Mouse (Mus musculus) bone marrow, adult 2 months (tissue): ENCODE results near the gene Dmxl2. TPM values are rescaled to one million over a fixed set of nuclear protein-coding genes. Genes with fewer than 3 reads are reported as not detected.

Experiments used
- H3K27ac ChIP-seq: fragments of 200-500 bp; 2 replicates; pipeline ENCODE4 v1.5.1; 2012; ENCODE audit warnings: low read depth, mild to moderate bottlenecking, control low read depth, inconsistent platforms, low read length; ENCODE audit not compliant: control insufficient read depth, poor library complexity, insufficient read depth
- H3K4me1 ChIP-seq: fragments of 200-500 bp; 2 replicates; pipeline ENCODE4 v1.6.1; 2011; ENCODE audit warnings: low read length; ENCODE audit not compliant: control insufficient read depth, insufficient read depth
- H3K4me3 ChIP-seq: fragments of 200-500 bp; replicated peaks from 2 replicates; pipeline ENCODE3; 2011; ENCODE audit warnings: mild to moderate bottlenecking, low read depth, low read length, control low read depth; ENCODE audit not compliant: control insufficient read depth
- CTCF ChIP-seq: fragments of 200-500 bp; IDR thresholded peaks from 2 replicates; pipeline ENCODE4 v1.5.1; 2011; ENCODE audit warnings: low read length, control low read depth; ENCODE audit not compliant: control insufficient read depth, insufficient read depth
- POLR2A ChIP-seq: fragments of 200-500 bp; IDR thresholded peaks from 2 replicates; pipeline ENCODE4 v1.6.1; 2011; ENCODE audit warnings: low read depth, mild to moderate bottlenecking, control low read depth, low read length, borderline replicate concordance; ENCODE audit not compliant: control insufficient read depth
- WGBS: fragments of 180-500 bp; shearing (Covaris S2); methylation state at CpG from one replicate; pipeline ENCODE4 v1.1.7; 2018; 5-methylcytosine and 5-hydroxymethylcytosine counted together
- polyA plus RNA-seq: library from polyadenylated mRNA; stranded (reverse); fragments of >200 nt; gene quantifications from 2 replicates; pipeline ENCODE4 v1.2.4, GENCODE M21; 2011; ENCODE audit warnings: low replicate concordance; ENCODE audit not compliant: missing spikeins, insufficient read depth, insufficient read length

Dmxl2 gene
- polyA plus RNA-seq, 1 experiment, result 8.4 TPM

DNA sequence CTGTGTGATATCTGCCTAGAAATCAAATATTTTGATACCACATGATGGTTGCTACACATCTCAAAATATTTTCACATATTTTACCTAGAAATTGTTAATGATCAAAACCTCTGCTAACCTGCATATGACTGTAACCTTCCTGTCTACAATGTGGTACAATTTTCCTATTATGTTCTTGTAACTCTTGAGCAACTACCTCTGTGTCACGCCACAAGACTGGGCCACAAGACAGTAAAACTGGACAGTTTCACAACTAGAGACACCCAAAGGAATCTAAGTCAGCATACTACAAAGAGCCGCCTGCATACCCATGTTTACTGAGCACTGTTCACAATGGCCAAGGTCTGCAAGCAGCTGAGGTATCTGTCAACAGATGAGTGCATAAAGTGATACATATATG, 32.1 kb downstream of the Dmxl2 start:
- H3K4me1 ChIP-seq, result peaks cover 3% of the 10 kb centered on the region; the same call in 1 of the 2 replicates
- 33% methylated on average over 2 of the region's 2 CpGs for WGBS
- H3K27ac ChIP-seq, result peak overlapping the region; percentile 1; the same call in 1 of the 2 replicates
- H3K4me3 ChIP-seq, result no peak overlapping the region
- TF ChIP-seq POLR2A (no peak), CTCF (no peak)

- Histone ChIP-seq H3K4me1 (peaks cover 3% of the 10 kb centered on the region; the same call in 1 of the 2 replicates), H3K4me3 (no peak overlapping the region), H3K27ac (peak overlapping the region; percentile 54; the same call in 1 of the 2 replicates)
- TF ChIP-seq POLR2A, result no peak
- TF ChIP-seq CTCF, result no peak
- WGBS, result 3% methylated on average over 1 of the region's 1 CpGs
Observed at GRCm38 (mm10) chr9:54467433-54467933, 33.9 kb downstream of the Dmxl2 start.

DNA sequence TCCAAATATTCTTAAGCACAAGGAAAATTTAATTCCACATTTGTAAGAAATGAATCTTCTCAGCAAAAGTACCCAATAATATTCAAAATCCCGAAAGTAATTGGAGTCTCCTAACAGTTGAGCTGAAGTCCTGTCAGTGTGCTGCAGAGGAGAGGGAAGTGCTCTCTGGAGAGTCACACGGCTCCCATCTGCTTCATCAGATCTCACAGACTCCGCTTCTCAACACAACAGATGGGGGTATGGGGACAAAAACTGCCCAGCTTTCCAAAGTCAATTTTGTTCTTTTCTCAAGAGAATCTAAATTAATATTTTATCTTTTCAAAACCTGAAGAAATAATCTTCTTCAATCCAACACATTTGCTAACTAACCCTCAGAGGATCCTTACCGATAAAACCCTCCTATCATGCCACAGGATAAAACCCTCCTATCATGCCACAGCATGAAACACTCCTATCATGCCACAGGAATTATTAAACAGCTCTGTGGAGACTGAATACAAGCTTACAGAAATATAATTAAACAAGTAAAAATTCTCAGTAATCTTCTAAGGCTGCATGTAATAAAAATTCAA, 37.9 kb downstream of the Dmxl2 start:
- H3K27ac ChIP-seq, result no peak overlapping the region
- TF ChIP-seq POLR2A (no peak), CTCF (no peak)
- H3K4me1 ChIP-seq, result no peaks in the 10 kb centered on the region
- 57% methylated on average over 4 of the region's 4 CpGs for WGBS
- no peak overlapping the region for H3K4me3 ChIP-seq

GRCm38 (mm10) chr9:54439015-54439414, 62.4 kb downstream of the Dmxl2 start:
- Histone ChIP-seq H3K4me1 (no peaks in the 10 kb centered on the region), H3K4me3 (no peak overlapping the region), H3K27ac (no peak overlapping the region)
- 71% methylated on average over 6 of the region's 6 CpGs for WGBS
- TF ChIP-seq CTCF (no peak), POLR2A (no peak)

- TF ChIP-seq POLR2A, result no peak
- TF ChIP-seq CTCF, result peak; percentile 69
- 45% methylated on average over 2 of the region's 2 CpGs for WGBS
- Histone ChIP-seq H3K4me1 (no peaks in the 10 kb centered on the region), H3K27ac (no peak overlapping the region), H3K4me3 (no peak overlapping the region)
Observed at GRCm38 (mm10) chr9:54438246-54438645, 63.2 kb downstream of the Dmxl2 start.

DNA sequence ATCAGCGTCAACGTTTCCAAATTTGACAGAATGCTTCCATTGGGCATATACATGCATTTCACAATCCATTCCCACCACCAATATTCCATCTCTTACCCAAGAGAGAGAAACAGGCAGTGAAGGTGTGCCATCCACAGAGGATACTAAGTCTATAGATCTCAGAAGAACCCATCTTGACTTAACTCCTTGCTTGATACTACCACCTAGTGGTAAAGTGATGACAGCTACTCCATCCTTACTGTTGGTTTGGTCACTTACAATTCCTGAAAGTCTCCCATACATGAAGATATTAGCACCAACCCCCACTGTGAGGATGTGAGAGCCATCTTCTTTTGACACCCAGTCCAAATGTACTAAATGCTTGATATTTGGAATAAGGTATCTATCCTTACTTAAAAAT, 85.2 kb downstream of the Dmxl2 start:
- Histone ChIP-seq H3K4me1 (no peaks in the 10 kb centered on the region), H3K27ac (no peak overlapping the region), H3K4me3 (no peak overlapping the region)
- 86% methylated on average over 2 of the region's 2 CpGs for WGBS
- TF ChIP-seq CTCF (no peak), POLR2A (no peak)

GRCm38 (mm10) chr9:54356756-54357155, 144.7 kb downstream of the Dmxl2 start:
- Histone ChIP-seq H3K27ac (no peak overlapping the region), H3K4me3 (no peak overlapping the region), H3K4me1 (no peaks in the 10 kb centered on the region)
- WGBS, result 94% methylated on average over 8 of the region's 8 CpGs
- TF ChIP-seq CTCF (no peak), POLR2A (no peak)

- no peak overlapping the region for H3K4me3 ChIP-seq
- H3K27ac ChIP-seq, result no peak overlapping the region
- no peak for TF ChIP-seq POLR2A
- no peak for TF ChIP-seq CTCF
- H3K4me1 ChIP-seq, result no peaks in the 10 kb centered on the region
- 77% methylated on average over 7 of the region's 7 CpGs for WGBS
Observed at GRCm38 (mm10) chr9:54342026-54342425, 159.4 kb downstream of the Dmxl2 start.
